In the genomic region with DNA sequence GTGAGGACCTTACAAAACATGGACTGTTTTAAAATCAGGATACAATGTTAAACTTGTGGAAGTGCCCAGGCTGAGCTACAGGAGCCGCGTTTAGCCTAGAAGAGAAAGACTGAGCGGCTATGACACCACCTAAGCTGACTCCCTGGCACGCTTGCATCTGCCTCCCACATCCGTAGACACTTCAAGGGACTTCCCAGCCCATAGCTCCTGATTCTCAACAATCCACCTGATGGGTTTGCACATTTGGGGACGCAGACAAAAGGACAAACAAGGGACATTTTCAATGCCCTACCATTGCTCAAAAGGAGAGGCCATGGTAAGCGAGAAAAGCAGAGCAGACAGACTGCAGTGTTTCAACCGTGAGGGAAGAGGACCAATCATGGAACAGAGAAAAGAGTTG, we compare ENCODE assay signal across 9 mouse cellular contexts. TPM values are rescaled to one million over a fixed set of nuclear protein-coding genes. Genes with fewer than 3 reads are reported as not detected.
A peak's percentile ranks its signal among the peaks of the same experiment; 100 is the strongest.
DNase-seq lines count a peak whose midpoint lies in the region; ATAC-seq and TF ChIP-seq lines count a peak whose summit lies in the region.
"Had no signal": no experiment of that assay in that cellular context is flagged by ENCODE, and none has a peak within 500 bp of the region (broad histone marks: within the 10 kb centered on the region; RNA-seq: fewer than 3 reads in every experiment).

No protein-coding gene starts in this region.

- peaks cover 8% of the 10 kb centered on the region; the same call in 1 of the 2 replicates for H3K36me3 ChIP-seq in lung, embryonic 14.5 days (ENCODE audit: insufficient read depth)
- H3K36me3 ChIP-seq in forebrain, embryonic 10.5 days (replicated peaks) = peaks cover 56% of the 10 kb centered on the region
- H3K36me3 ChIP-seq in intestine, postnatal 0 days (ENCODE audit: control insufficient read depth, insufficient read depth) = 0 out of 2 replicates have a peak, but pooled peaks cover 3% of the 10 kb centered on the region
- H3K36me3 ChIP-seq in neural tube, embryonic 14.5 days (ENCODE audit: control insufficient read depth, insufficient read depth, low read length) = 0 out of 2 replicates have a peak, but pooled peaks cover 3% of the 10 kb centered on the region

- H3K4me1 ChIP-seq in lung, embryonic 14.5 days (ENCODE audit: insufficient read depth) = peaks cover 12% of the 10 kb centered on the region; the same call in 1 of the 2 replicates
- H3K4me1 ChIP-seq in forebrain, embryonic 10.5 days = peaks cover 40% of the 10 kb centered on the region
- H3K4me1 ChIP-seq in intestine, postnatal 0 days (replicated peaks; ENCODE audit: control insufficient read depth, insufficient read depth, low read length) = 0 out of 2 replicates have a peak, but pooled peaks cover 10% of the 10 kb centered on the region
- H3K4me1 ChIP-seq in neural tube, embryonic 14.5 days (ENCODE audit: control insufficient read depth, insufficient read depth, low read length) = peaks cover 20% of the 10 kb centered on the region

- DNase-seq in lung, embryonic 14.5 days = no peak
- no peak for DNase-seq in lung, postnatal 4 days
- DNase-seq in forebrain, embryonic 10.5 days (ENCODE audit: extremely low spot score, low spot score) = no peak
- no peak for DNase-seq in gastrocnemius, adult 18-20 months (ENCODE audit: low spot score)
- DNase-seq in adrenal gland, postnatal 4 days (ENCODE audit: low spot score in 2 of 2) = no peak
- no peak for DNase-seq in spleen, adult 12 weeks (ENCODE audit: low spot score)
- DNase-seq: adrenal gland, adult 2 months had no signal

- TF ChIP-seq CTCF in lung, embryonic 14.5 days (IDR thresholded peaks at IDR 0.05; ENCODE audit: low read depth) = no peak
- TF ChIP-seq CTCF in intestine, postnatal 0 days (IDR thresholded peaks at IDR 0.05; ENCODE audit: low read depth) = no peak

- peak overlapping the region; percentile 87; the same call in 1 of the 2 replicates for H3K9ac ChIP-seq in lung, embryonic 14.5 days
- H3K9ac ChIP-seq in intestine, postnatal 0 days (ENCODE audit: low read depth, low read length) = peak overlapping the region; percentile 37; the same call in 1 of the 2 replicates
- H3K9ac ChIP-seq in neural tube, embryonic 14.5 days (replicated peaks; ENCODE audit: low read depth, low read length) = peak overlapping the region; percentile 100; the same call in 1 of the 2 replicates

- 63% methylated on average over 8 of the region's 8 CpGs for WGBS in lung, embryonic 14.5 days
- 79% methylated on average over 8 of the region's 8 CpGs for WGBS in forebrain, embryonic 10.5 days
- 37% methylated on average over 8 of the region's 8 CpGs for WGBS in intestine, postnatal 0 days
- WGBS in neural tube, embryonic 14.5 days = 57% methylated on average over 8 of the region's 8 CpGs

- no peak for ATAC-seq in lung, embryonic 14.5 days (ENCODE audit: insufficient read depth)
- ATAC-seq in intestine, postnatal 0 days = no peak
- ATAC-seq in neural tube, embryonic 14.5 days (ENCODE audit: low read depth) = no peak

- peak overlapping the region; percentile 68 for H3K4me3 ChIP-seq in lung, embryonic 14.5 days (ENCODE audit: low read depth, low read length)
- H3K4me3 ChIP-seq in forebrain, embryonic 10.5 days = peak overlapping the region; percentile 96
- H3K4me3 ChIP-seq in intestine, postnatal 0 days (ENCODE audit: low read depth, low read length) = peak overlapping the region; percentile 74
- H3K4me3 ChIP-seq in neural tube, embryonic 14.5 days (ENCODE audit: low read depth, low read length) = peak overlapping the region; percentile 89

- H3K9me3 ChIP-seq in lung, embryonic 14.5 days (ENCODE audit: low read depth, low read length) = no peaks in the 10 kb centered on the region
- H3K9me3 ChIP-seq in forebrain, embryonic 10.5 days = peaks cover 35% of the 10 kb centered on the region
- H3K9me3 ChIP-seq in intestine, postnatal 0 days (ENCODE audit: control insufficient read depth) = no peaks in the 10 kb centered on the region
- H3K9me3 ChIP-seq in neural tube, embryonic 14.5 days (ENCODE audit: control insufficient read depth, low read length) = no peaks in the 10 kb centered on the region

- H3K27ac ChIP-seq in lung, embryonic 14.5 days (ENCODE audit: low read depth) = no peak overlapping the region
- peak overlapping the region; percentile 100 for H3K27ac ChIP-seq in forebrain, embryonic 10.5 days
- peak overlapping the region; percentile 52 for H3K27ac ChIP-seq in intestine, postnatal 0 days (ENCODE audit: low read depth, low read length)
- 0 out of 2 replicates have a peak overlapping the region, but pooled peaks have one; percentile 100 for H3K27ac ChIP-seq in neural tube, embryonic 14.5 days (ENCODE audit: low read depth, low read length)

- peak overlapping the region; percentile 97 for H3K4me2 ChIP-seq in lung, embryonic 14.5 days
- peak overlapping the region; percentile 99 for H3K4me2 ChIP-seq in intestine, postnatal 0 days (replicated peaks; ENCODE audit: low read depth)
- peak overlapping the region; percentile 70 for H3K4me2 ChIP-seq in neural tube, embryonic 14.5 days (ENCODE audit: low read depth, low read length)

- no peaks in the 10 kb centered on the region; the same call in 1 of the 2 replicates for H3K27me3 ChIP-seq in lung, embryonic 14.5 days (ENCODE audit: insufficient read depth, low read length)
- no peaks in the 10 kb centered on the region for H3K27me3 ChIP-seq in forebrain, embryonic 10.5 days (ENCODE audit: poor library complexity, severe bottlenecking)
- H3K27me3 ChIP-seq in intestine, postnatal 0 days (replicated peaks; ENCODE audit: control insufficient read depth, insufficient read depth, low read length) = no peaks in the 10 kb centered on the region
- H3K27me3 ChIP-seq in neural tube, embryonic 14.5 days (ENCODE audit: control insufficient read depth, insufficient read depth, low read length) = no peaks in the 10 kb centered on the region

RNA-seq across cellular contexts. Expression of a gene that starts 3.1 kb away (rescaled TPM):
- 70.6 and 71.6 TPM in 2 replicates for polyA plus RNA-seq in lung, embryonic 14.5 days (2014; fragmentation: Nextera tagmentation; extraction: Ambion mirVana)
- 127 and 138 TPM in 2 replicates for polyA plus RNA-seq in forebrain, embryonic 10.5 days (2016; fragmentation: Nextera tagmentation; extraction: Ambion mirVana)
- 78.6 and 79.8 TPM in 2 replicates for polyA plus RNA-seq in intestine, postnatal 0 days (2015; fragmentation: Nextera tagmentation; extraction: Ambion mirVana)
- 173 and 175 TPM in 2 replicates for polyA plus RNA-seq in neural tube, embryonic 14.5 days (2014; fragmentation: Nextera tagmentation; extraction: Ambion mirVana)
- 1 to 10 TPM in 1 of 2 experiments, under 1 TPM in 1; 0.75 to 1.4 TPM for total RNA-seq in gastrocnemius, adult 18-20 months (2021)
- total RNA-seq in adrenal gland, postnatal 4 days (2021) = 10 to 100 TPM; 58.0 to 64.5 TPM

RNA-seq across cellular contexts. Expression of a gene that starts 59.9 kb away (rescaled TPM):
- polyA plus RNA-seq in lung, embryonic 14.5 days (2014; fragmentation: Nextera tagmentation; extraction: Ambion mirVana) = 174 and 182 TPM in 2 replicates
- polyA plus RNA-seq in forebrain, embryonic 10.5 days (2016; fragmentation: Nextera tagmentation; extraction: Ambion mirVana) = 151 and 159 TPM in 2 replicates
- polyA plus RNA-seq in intestine, postnatal 0 days (2015; fragmentation: Nextera tagmentation; extraction: Ambion mirVana) = 27.9 and 28.5 TPM in 2 replicates
- 126 and 151 TPM in 2 replicates for polyA plus RNA-seq in neural tube, embryonic 14.5 days (2014; fragmentation: Nextera tagmentation; extraction: Ambion mirVana)
- total RNA-seq in gastrocnemius, adult 18-20 months (2021) = 100 to 1,000 TPM in 1 of 2 experiments, 10 to 100 TPM in 1; 93.4 to 242 TPM
- 100 to 1,000 TPM; 121 to 123 TPM for total RNA-seq in adrenal gland, postnatal 4 days (2021)

Comparison
In these comparisons a context has a peak if more than half of its experiments do, and no peak if none do; other contexts are left out.
1. H3K9ac ChIP-seq: peak in every context shown above with its lines; median percentile 100 in neural tube, embryonic 14.5 days; 87 in lung, embryonic 14.5 days; 37 in intestine, postnatal 0 days.